ENCODE assay signal across 8 mouse cellular contexts in genomic region chr4:135203806-135204560, GRCm38 (mm10).
DNase-seq lines count a peak whose midpoint lies in the region; ATAC-seq and TF ChIP-seq lines count a peak whose summit lies in the region.

No protein-coding gene starts in this region.

- H3K27ac ChIP-seq in lung, postnatal 0 days (ENCODE audit: low read length), result no peak overlapping the region
- H3K27ac ChIP-seq in forebrain, embryonic 11.5 days (ENCODE audit: low read depth, low read length), result no peak overlapping the region
- no peak overlapping the region for H3K27ac ChIP-seq in limb, embryonic 13.5 days

- no peaks in the 10 kb centered on the region; the same call in 1 of the 2 replicates for H3K27me3 ChIP-seq in lung, postnatal 0 days (replicated peaks; ENCODE audit: insufficient read depth, low read length)
- H3K27me3 ChIP-seq in forebrain, embryonic 11.5 days (ENCODE audit: control insufficient read depth, insufficient read depth, low read length), result peaks cover 11% of the 10 kb centered on the region; the same call in 1 of the 2 replicates
- peaks cover 49% of the 10 kb centered on the region for H3K27me3 ChIP-seq in limb, embryonic 13.5 days

- TF ChIP-seq CTCF in lung, postnatal 0 days (IDR thresholded peaks at IDR 0.05), result no peak

- H3K4me3 ChIP-seq in lung, postnatal 0 days (ENCODE audit: low read depth, low read length), result peak overlapping the region; percentile 29
- no peak overlapping the region for H3K4me3 ChIP-seq in forebrain, embryonic 11.5 days (ENCODE audit: low read depth, low read length)
- H3K4me3 ChIP-seq in limb, embryonic 13.5 days, result peak overlapping the region; percentile 33

- H3K4me2 ChIP-seq in lung, postnatal 0 days (replicated peaks; ENCODE audit: low read depth, low read length), result peak overlapping the region; percentile 62
- H3K4me2 ChIP-seq in forebrain, embryonic 11.5 days (ENCODE audit: low read depth, low read length, severe bottlenecking), result peak overlapping the region; percentile 19; the same call in 1 of the 2 replicates
- H3K4me2 ChIP-seq in limb, embryonic 13.5 days (replicated peaks), result peak overlapping the region; percentile 60

- TF ChIP-seq EP300 in lung, postnatal 0 days (IDR thresholded peaks at IDR 0.05), result no peak

- WGBS in lung, postnatal 0 days, result 9% methylated on average over 17 of the region's 17 CpGs
- WGBS in forebrain, embryonic 11.5 days, result 24% methylated on average over 17 of the region's 17 CpGs
- WGBS in limb, embryonic 13.5 days, result 19% methylated on average over 17 of the region's 17 CpGs

- no peaks in the 10 kb centered on the region for H3K4me1 ChIP-seq in lung, postnatal 0 days (ENCODE audit: insufficient read depth, low read depth, low read length)
- peaks cover 5% of the 10 kb centered on the region; the same call in 1 of the 2 replicates for H3K4me1 ChIP-seq in forebrain, embryonic 11.5 days (replicated peaks; ENCODE audit: control insufficient read depth, insufficient read depth, low read length)
- peaks cover 16% of the 10 kb centered on the region for H3K4me1 ChIP-seq in limb, embryonic 13.5 days

- H3K9me3 ChIP-seq in lung, postnatal 0 days (ENCODE audit: low read length), result no peaks in the 10 kb centered on the region
- H3K9me3 ChIP-seq in forebrain, embryonic 11.5 days (ENCODE audit: control insufficient read depth, low read length), result no peaks in the 10 kb centered on the region
- 0 out of 2 replicates have a peak, but pooled peaks cover 4% of the 10 kb centered on the region for H3K9me3 ChIP-seq in limb, embryonic 13.5 days

- ATAC-seq in lung, postnatal 0 days, result peak; percentile 36
- no peak for ATAC-seq in forebrain, embryonic 11.5 days (replicated peaks; ENCODE audit: low FRiP score)
- ATAC-seq in limb, embryonic 13.5 days (ENCODE audit: low FRiP score, low read depth), result no peak

- H3K36me3 ChIP-seq in lung, postnatal 0 days (ENCODE audit: insufficient read depth, low read length), result no peaks in the 10 kb centered on the region
- H3K36me3 ChIP-seq in forebrain, embryonic 11.5 days (ENCODE audit: control insufficient read depth, insufficient read depth, low read length), result no peaks in the 10 kb centered on the region
- no peaks in the 10 kb centered on the region for H3K36me3 ChIP-seq in limb, embryonic 13.5 days

- no peak overlapping the region for H3K9ac ChIP-seq in lung, postnatal 0 days (replicated peaks; ENCODE audit: low read depth)
- no peak overlapping the region; the same call in 1 of the 2 replicates for H3K9ac ChIP-seq in forebrain, embryonic 11.5 days (ENCODE audit: low read length)
- no peak overlapping the region; the same call in 1 of the 2 replicates for H3K9ac ChIP-seq in limb, embryonic 13.5 days

- DNase-seq in lung, postnatal 0 days (ENCODE audit: low spot score), result no peak
- DNase-seq in lung, postnatal 36 days, result no peak
- DNase-seq in forebrain, embryonic 11.5 days (ENCODE audit: low spot score), result no peak
- DNase-seq in retina, postnatal 1 day, result peak; percentile 24
- no peak for DNase-seq in spleen, adult 18-20 months
- DNase-seq in layer of hippocampus, adult 9-11 months, result no peak
- no peak for DNase-seq in cerebellum, adult 11 months
